Mouse (Mus musculus): Measurements from ENCODE around the gene Sec16a.

- TF ChIP-seq EP300 (IDR thresholded peaks at IDR 0.05; ENCODE audit: low read depth) (no peak), CTCF (IDR thresholded peaks at IDR 0.05; ENCODE audit: low read depth) (no peak)
Measured at GRCm38 (mm10) chr2:26402265-26402664, 42.8 kb downstream of the Sec16a start.
